Mouse (Mus musculus): ENCODE data around the gene Tmem156.

Gene Tmem156

GRCm38 (mm10) chr5:65091921-65092320 lies at the start of gene Tmem156:
TSS of gene Tmem156 (minus strand) at chr5:65092132.
- no peak for DNase-seq

GRCm38 (mm10) chr5:65141242-65141641 lies 49.3 kb upstream of the Tmem156 start:
- peak; percentile 76 for DNase-seq

GRCm38 (mm10) chr5:65137073-65137472 lies 45.1 kb upstream of the Tmem156 start:
- DNase-seq, result peak; percentile 76

GRCm38 (mm10) chr5:65136159-65136558 lies 44.2 kb upstream of the Tmem156 start:
- peak; percentile 83 for DNase-seq

GRCm38 (mm10) chr5:65131211-65131879 lies 39.4 kb upstream of the Tmem156 start:
- peak; percentile 76 for DNase-seq

GRCm38 (mm10) chr5:65130528-65131210 lies 38.7 kb upstream of the Tmem156 start:
- DNase-seq, result peak; percentile 72

GRCm38 (mm10) chr5:65128481-65128880 lies 36.5 kb upstream of the Tmem156 start:
- no peak for DNase-seq

GRCm38 (mm10) chr5:65126137-65126536 lies 34.2 kb upstream of the Tmem156 start:
- DNase-seq, result peak; percentile 58

- peak; percentile 67 for DNase-seq
Observed at GRCm38 (mm10) chr5:65122616-65123015, 30.7 kb upstream of the Tmem156 start.

GRCm38 (mm10) chr5:65119918-65120317 lies 28.0 kb upstream of the Tmem156 start:
- DNase-seq, result peak; percentile 96

- no peak for DNase-seq
Observed at GRCm38 (mm10) chr5:65119495-65119894, 27.6 kb upstream of the Tmem156 start.

- DNase-seq, result peak; percentile 54
Observed at GRCm38 (mm10) chr5:65116789-65117188, 24.9 kb upstream of the Tmem156 start.

- DNase-seq, result peak; percentile 97
Observed at GRCm38 (mm10) chr5:65113323-65113722, 21.4 kb upstream of the Tmem156 start.

GRCm38 (mm10) chr5:65112225-65112624 lies 20.3 kb upstream of the Tmem156 start:
- DNase-seq, result peak; percentile 89

- peak; percentile 95 for DNase-seq
Observed at GRCm38 (mm10) chr5:65107773-65108432, 16.0 kb upstream of the Tmem156 start.

GRCm38 (mm10) chr5:65106876-65107772 lies 15.2 kb upstream of the Tmem156 start, which contains the start of gene Klhl5:
TSS of gene Klhl5 (plus strand) at chr5:65107539.
- DNase-seq, result peak; percentile 99

GRCm38 (mm10) chr5:65102641-65103042 lies 10.7 kb upstream of the Tmem156 start:
- DNase-seq, result peak; percentile 84

GRCm38 (mm10) chr5:65102026-65102640 lies 10.2 kb upstream of the Tmem156 start:
- peak; percentile 61 for DNase-seq

GRCm38 (mm10) chr5:65101621-65102020 lies 9.7 kb upstream of the Tmem156 start:
- peak; percentile 82 for DNase-seq

GRCm38 (mm10) chr5:65101209-65101608 lies 9.3 kb upstream of the Tmem156 start:
- DNase-seq, result peak; percentile 74

- peak; percentile 21 for DNase-seq
Observed at GRCm38 (mm10) chr5:65100002-65100401, 8.1 kb upstream of the Tmem156 start.

GRCm38 (mm10) chr5:65097457-65097856 lies 5.5 kb upstream of the Tmem156 start:
- peak; percentile 9 for DNase-seq
